ENCODE assay signal across 8 mouse cellular contexts in genomic region chr11:100355151-100355951, GRCm38 (mm10). TPM values are rescaled to one million over a fixed set of nuclear protein-coding genes. Genes with fewer than 3 reads are reported as not detected.
DNase-seq lines count a peak whose midpoint lies in the region; ATAC-seq and TF ChIP-seq lines count a peak whose summit lies in the region.

No protein-coding gene starts in this region.

- no peaks in the 10 kb centered on the region for H3K9me3 ChIP-seq in forebrain, embryonic 14.5 days (replicated peaks; ENCODE audit: control insufficient read depth, low read length)

- H3K79me2 ChIP-seq in liver, adult 2 months (ENCODE audit: control insufficient read depth, insufficient read depth, low read length), result no peaks in the 10 kb centered on the region

- DNase-seq in kidney, adult 18-20 months, result peak; percentile 43
- no peak for DNase-seq in kidney, adult 11 months
- DNase-seq in brain, adult 2 months (ENCODE audit: low read depth, low spot score), result peak; percentile 66
- DNase-seq in forebrain, embryonic 14.5 days (ENCODE audit: low spot score), result peak; percentile 68
- peak; percentile 44 for DNase-seq in kidney, adult 9 months
- no peak for DNase-seq in liver, adult 2 months (ENCODE audit: extremely low read depth, low read depth, low spot score)
- peak; percentile 26 to 41 for DNase-seq in natural killer cell, adult 2 months (ENCODE audit: low spot score in 2 of 2)
- DNase-seq in thymus, adult 2 months, result peak; percentile 67

- H3K4me3 ChIP-seq in forebrain, embryonic 14.5 days (ENCODE audit: low read depth, low read length), result peak overlapping the region; percentile 82
- H3K4me3 ChIP-seq in liver, adult 2 months (ENCODE audit: insufficient read depth, low read depth, low read length), result peak overlapping the region; percentile 80
- H3K4me3 ChIP-seq in thymus, adult 2 months (ENCODE audit: control insufficient read depth, insufficient read depth, low read length), result peak overlapping the region; percentile 43

- TF ChIP-seq CTCF in liver, adult 2 months (IDR thresholded peaks at IDR 0.05; ENCODE audit: low read depth, low read length), result 0 out of 2 replicates have a peak, but pooled peaks have one; percentile 7
- no peak for TF ChIP-seq CTCF in thymus, adult 2 months (IDR thresholded peaks at IDR 0.05; ENCODE audit: borderline replicate concordance, control insufficient read depth, extremely low read depth, insufficient read depth, low read length, poor library complexity)

- TF ChIP-seq POLR2A in liver, adult 2 months (IDR thresholded peaks at IDR 0.05; ENCODE audit: extremely low read depth, insufficient read depth, low read length), result no peak
- TF ChIP-seq POLR2A in thymus, adult 2 months (IDR thresholded peaks at IDR 0.05; ENCODE audit: control insufficient read depth, extremely low read depth, insufficient read depth, low read length, poor library complexity), result 0 out of 2 replicates have a peak, but pooled peaks have one; percentile 16

- peak overlapping the region; percentile 61 for H3K27ac ChIP-seq in forebrain, embryonic 14.5 days (ENCODE audit: low read depth, low read length)
- no peak overlapping the region for H3K27ac ChIP-seq in liver, adult 2 months (replicated peaks; ENCODE audit: insufficient read depth, low read depth, low read length)
- H3K27ac ChIP-seq in thymus, adult 2 months (ENCODE audit: control insufficient read depth, insufficient read depth, low read length), result no peak overlapping the region

- H3K4me1 ChIP-seq in forebrain, embryonic 14.5 days (ENCODE audit: control insufficient read depth, insufficient read depth, low read length), result peaks cover 3% of the 10 kb centered on the region; the same call in 1 of the 2 replicates
- H3K4me1 ChIP-seq in liver, adult 2 months (ENCODE audit: control insufficient read depth, insufficient read depth, low read length), result peaks cover 2% of the 10 kb centered on the region
- peaks cover 20% of the 10 kb centered on the region for H3K4me1 ChIP-seq in thymus, adult 2 months (replicated peaks; ENCODE audit: control insufficient read depth, insufficient read depth, low read length)

- peak; percentile 63 for ATAC-seq in forebrain, embryonic 14.5 days

- peak overlapping the region; percentile 99 for H3K4me2 ChIP-seq in forebrain, embryonic 14.5 days (ENCODE audit: low read length)

- H3K36me3 ChIP-seq in forebrain, embryonic 14.5 days (ENCODE audit: control insufficient read depth, insufficient read depth, low read length), result peaks cover 18% of the 10 kb centered on the region
- H3K36me3 ChIP-seq in liver, adult 2 months (ENCODE audit: control insufficient read depth, insufficient read depth, low read length), result no peaks in the 10 kb centered on the region
- H3K36me3 ChIP-seq in thymus, adult 2 months (ENCODE audit: control insufficient read depth, insufficient read depth, low read length), result no peaks in the 10 kb centered on the region

- peak overlapping the region; percentile 84 for H3K9ac ChIP-seq in forebrain, embryonic 14.5 days (ENCODE audit: low read length)
- peak overlapping the region; percentile 64 for H3K9ac ChIP-seq in liver, adult 2 months (ENCODE audit: low read depth, low read length)

- no peaks in the 10 kb centered on the region for H3K27me3 ChIP-seq in forebrain, embryonic 14.5 days (replicated peaks; ENCODE audit: control insufficient read depth, insufficient read depth, low read length)
- H3K27me3 ChIP-seq in liver, adult 2 months (ENCODE audit: control insufficient read depth, insufficient read depth, low read length), result 0 out of 2 replicates have a peak, but pooled peaks cover 3% of the 10 kb centered on the region
- peaks cover 7% of the 10 kb centered on the region; the same call in 1 of the 2 replicates for H3K27me3 ChIP-seq in thymus, adult 2 months (ENCODE audit: control insufficient read depth, insufficient read depth, low read length)

- WGBS in forebrain, embryonic 14.5 days, result under 1% methylated on average over 51 of the region's 54 CpGs
- WGBS in liver, adult 2 months, result under 1% methylated on average over 54 of the region's 54 CpGs
- under 1% methylated on average over 54 of the region's 54 CpGs for WGBS in thymus, adult 2 months

RNA-seq across cellular contexts. Expression of gene Hap1, which starts 0.6 kb away (rescaled TPM):
- polyA plus RNA-seq in forebrain, embryonic 14.5 days (2014; fragmentation: Nextera tagmentation; extraction: Ambion mirVana), result 55.1 and 81.9 TPM in 2 replicates
- 0.65 and 1.3 TPM in 2 replicates for total RNA-seq in liver, adult 2 months (2014; rRNA removed)
- polyA plus RNA-seq in liver, adult 2 months (2012; rRNA removed), result 0.40 and 1.2 TPM in 2 replicates
- polyA plus RNA-seq in thymus, adult 2 months (2012; rRNA removed), result 7.7 and 8.6 TPM in 2 replicates

RNA-seq across cellular contexts. Expression of gene Gast, which starts 21.1 kb away (rescaled TPM):
- polyA plus RNA-seq in forebrain, embryonic 14.5 days (2014; fragmentation: Nextera tagmentation; extraction: Ambion mirVana), result 0.43 and 0.93 TPM in 2 replicates
- total RNA-seq in liver, adult 2 months (2014; rRNA removed), result not detected in 2 replicates
- polyA plus RNA-seq in liver, adult 2 months (2012; rRNA removed), result not detected in 2 replicates
- 2.0 and 2.4 TPM in 2 replicates for polyA plus RNA-seq in thymus, adult 2 months (2012; rRNA removed)

RNA-seq across cellular contexts. Expression of gene Eif1, which starts 35.7 kb away (rescaled TPM):
- polyA plus RNA-seq in forebrain, embryonic 14.5 days (2014; fragmentation: Nextera tagmentation; extraction: Ambion mirVana), result 1,289 and 1,493 TPM in 2 replicates
- 145 and 210 TPM in 2 replicates for total RNA-seq in liver, adult 2 months (2014; rRNA removed)
- polyA plus RNA-seq in liver, adult 2 months (2012; rRNA removed), result 86.6 and 104 TPM in 2 replicates
- polyA plus RNA-seq in thymus, adult 2 months (2012; rRNA removed), result 117 and 131 TPM in 2 replicates

RNA-seq across cellular contexts. Expression of gene Jup, which starts 42.2 kb away (rescaled TPM):
- 33.3 and 50.8 TPM in 2 replicates for polyA plus RNA-seq in forebrain, embryonic 14.5 days (2014; fragmentation: Nextera tagmentation; extraction: Ambion mirVana)
- 18.3 and 27.5 TPM in 2 replicates for total RNA-seq in liver, adult 2 months (2014; rRNA removed)
- polyA plus RNA-seq in liver, adult 2 months (2012; rRNA removed), result 69.5 and 86.0 TPM in 2 replicates
- polyA plus RNA-seq in thymus, adult 2 months (2012; rRNA removed), result 220 and 221 TPM in 2 replicates

RNA-seq across cellular contexts. Expression of gene P3h4, which starts 59.3 kb away (rescaled TPM):
- polyA plus RNA-seq in forebrain, embryonic 14.5 days (2014; fragmentation: Nextera tagmentation; extraction: Ambion mirVana), result 14.5 and 16.3 TPM in 2 replicates
- 1.2 and 1.5 TPM in 2 replicates for total RNA-seq in liver, adult 2 months (2014; rRNA removed)
- 0.81 and 1.2 TPM in 2 replicates for polyA plus RNA-seq in liver, adult 2 months (2012; rRNA removed)
- 22.3 and 23.6 TPM in 2 replicates for polyA plus RNA-seq in thymus, adult 2 months (2012; rRNA removed)

Comparison
In these comparisons a context has a peak if more than half of its experiments do, and no peak if none do; other contexts are left out.
1. DNase-seq: peak in kidney, adult 18-20 months (single experiment), brain, adult 2 months (single experiment), forebrain, embryonic 14.5 days (single experiment), kidney, adult 9 months (single experiment), natural killer cell, adult 2 months (2 of 2) and thymus, adult 2 months (single experiment); none in kidney, adult 11 months (single experiment) and liver, adult 2 months (single experiment).
2. Peak in every context shown above with its lines, with median percentiles within 50 percentile points of each other: H3K4me3 ChIP-seq.